Mouse (Mus musculus) heart, adult 2 months (tissue): ENCODE data around the gene Fgfr2. TPM values are rescaled to one million over a fixed set of nuclear protein-coding genes. Genes with fewer than 3 reads are reported as not detected.

Experiments
- DNase-seq, 2 experiments: peaks; one replicate each; pipeline ENCODE4 v3.0.0; 2021
- H3K27ac ChIP-seq: fragments of 200-600 bp; 2 replicates; pipeline ENCODE4 v1.8.1; 2022
- H3K27me3 ChIP-seq: fragments of 200-500 bp; 2 replicates; pipeline ENCODE4 v1.6.1; 2012; ENCODE audit warnings: mild to moderate bottlenecking, low read length, inconsistent platforms, mixed read lengths; ENCODE audit not compliant: control insufficient read depth, insufficient read depth
- H3K36me3 ChIP-seq: fragments of 200-500 bp; 2 replicates; pipeline ENCODE4 v1.6.1; 2012; ENCODE audit warnings: low read length, inconsistent platforms; ENCODE audit not compliant: control insufficient read depth, insufficient read depth
- H3K4me1 ChIP-seq: fragments of 200-500 bp; 2 replicates; pipeline ENCODE4 v1.6.1; 2011; ENCODE audit warnings: low read length; ENCODE audit not compliant: control insufficient read depth, insufficient read depth
- H3K4me3 ChIP-seq: fragments of 200-600 bp; 2 replicates; pipeline ENCODE4 v1.8.1; 2022
- H3K79me2 ChIP-seq: fragments of 200-500 bp; replicated peaks from 2 replicates; pipeline ENCODE4 v1.6.1; 2012; ENCODE audit warnings: mild to moderate bottlenecking, inconsistent platforms, low read length, moderate library complexity, mixed read lengths; ENCODE audit not compliant: control insufficient read depth, insufficient read depth
- H3K9ac ChIP-seq: fragments of 200-500 bp; 2 replicates; pipeline ENCODE4 v1.6.1; 2012; ENCODE audit warnings: low read depth, mild to moderate bottlenecking, control low read depth, inconsistent platforms, low read length, mixed read lengths
- CTCF ChIP-seq: fragments of 200-600 bp; IDR thresholded peaks from 2 replicates; pipeline ENCODE4 v1.8.1; 2022; ENCODE audit warnings: antibody characterized with exemption, mild to moderate bottlenecking, moderate library complexity
- EP300 ChIP-seq: fragments of 200-500 bp; IDR thresholded peaks from 2 replicates; pipeline ENCODE4 v1.6.1; 2011; ENCODE audit warnings: low read depth, low read length, control low read depth; ENCODE audit not compliant: insufficient read depth
- POLR2A ChIP-seq: fragments of 200-500 bp; IDR thresholded peaks from 2 replicates; pipeline ENCODE4 v1.6.1; 2011; ENCODE audit warnings: mild to moderate bottlenecking, low read depth, low read length, control low read depth; ENCODE audit not compliant: insufficient read depth
- WGBS: fragments of 180-500 bp; shearing (Covaris S2); methylation state at CpG from one replicate; pipeline ENCODE4 v1.1.7; 2018; 5-methylcytosine and 5-hydroxymethylcytosine counted together
- intact Hi-C: fragments of 180-260 bp; cut with DNase I; formaldehyde crosslinking; loops from one replicate; pipeline ENCODE4 v1.15.1; 2025
- polyA plus RNA-seq: library from polyadenylated mRNA; depleted of rRNA; stranded (reverse); fragments of >200 nt; gene quantifications from 2 replicates; pipeline ENCODE4 v1.2.3, GENCODE M21; 2012
- total RNA-seq, 2 experiments: library from RNA; stranded (reverse); gene quantifications; 2 replicates each; pipeline ENCODE4 v1.2.3; 2021

The Fgfr2 gene
- total and polyA plus RNA-seq, 3 experiments, result 1.1 to 2.0 (median 1.3) TPM

DNA sequence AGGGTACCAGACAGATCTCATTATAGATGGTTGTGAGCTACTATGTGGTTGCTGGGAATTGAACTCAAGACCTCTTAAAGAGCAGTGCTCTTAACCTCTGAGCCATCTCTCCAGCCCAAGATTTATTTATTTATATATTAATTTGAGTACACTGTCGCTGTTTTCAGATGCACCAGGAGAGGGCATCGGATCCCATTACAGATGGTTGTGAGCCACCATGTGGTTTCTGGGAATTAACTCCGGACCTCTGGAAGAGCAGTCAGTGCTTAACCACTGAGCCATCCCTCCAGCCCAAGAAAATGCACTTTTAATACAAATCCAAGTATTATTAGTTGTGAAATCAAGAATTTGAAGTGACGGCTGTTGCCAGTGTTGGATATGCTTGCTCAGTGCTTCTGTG, 2224.8 kb downstream of the Fgfr2 start:
- Histone ChIP-seq H3K79me2 (no peaks in the 10 kb centered on the region), H3K27me3 (no peaks in the 10 kb centered on the region), H3K9ac (no peak overlapping the region), H3K36me3 (peaks cover 1% of the 10 kb centered on the region; the same call in 1 of the 2 replicates), H3K4me3 (no peak overlapping the region), H3K27ac (no peak overlapping the region), H3K4me1 (no peaks in the 10 kb centered on the region)
- WGBS, result 81% methylated on average over 4 of the region's 4 CpGs
- TF ChIP-seq CTCF (peak; percentile 58), EP300 (no peak)
- intact Hi-C loops, result no loop called here
- DNase-seq, result no peak

DNA sequence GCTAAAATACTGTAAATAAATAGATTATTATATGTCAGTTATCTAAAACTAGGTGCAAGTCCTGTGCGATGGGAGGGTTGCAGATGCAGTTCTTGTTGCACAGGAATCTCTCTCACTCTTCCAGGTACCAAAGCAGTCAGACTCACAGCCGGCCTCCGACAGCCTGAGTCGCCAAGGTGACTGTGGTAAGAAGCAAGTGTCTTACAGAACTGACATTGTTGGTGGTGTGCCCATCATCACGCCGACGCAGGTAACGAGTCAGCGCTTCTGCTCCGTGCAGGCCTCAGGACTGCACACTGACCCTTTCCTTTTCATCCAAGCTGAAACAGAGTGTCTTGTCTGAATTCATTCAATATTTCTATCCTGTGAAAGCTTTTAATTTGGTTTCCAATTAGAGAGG, 2225.9 kb downstream of the Fgfr2 start:
- H3K9ac ChIP-seq, result no peak overlapping the region
- WGBS, result 94% methylated on average over 10 of the region's 10 CpGs
- TF ChIP-seq POLR2A (no peak), EP300 (no peak), CTCF (no peak)
- no peaks in the 10 kb centered on the region; the same call in 1 of the 2 replicates for H3K4me1 ChIP-seq
- no peak for DNase-seq
- H3K27me3 ChIP-seq, result no peaks in the 10 kb centered on the region
- peaks cover 4% of the 10 kb centered on the region; the same call in 1 of the 2 replicates for H3K36me3 ChIP-seq
- H3K27ac ChIP-seq, result no peak overlapping the region
- intact Hi-C loops, result no loop called here
- H3K79me2 ChIP-seq, result no peaks in the 10 kb centered on the region
- H3K4me3 ChIP-seq, result no peak overlapping the region

- H3K27ac ChIP-seq, result no peak overlapping the region
- DNase-seq, result no peak
- H3K4me3 ChIP-seq, result no peak overlapping the region
- peaks cover 6% of the 10 kb centered on the region for H3K36me3 ChIP-seq
- H3K27me3 ChIP-seq, result no peaks in the 10 kb centered on the region
- intact Hi-C loops, result no loop called here
- H3K9ac ChIP-seq, result no peak overlapping the region
- no peaks in the 10 kb centered on the region for H3K79me2 ChIP-seq
- WGBS, result 76% methylated on average over 3 of the region's 3 CpGs
- TF ChIP-seq CTCF, result no peak
- no peaks in the 10 kb centered on the region; the same call in 1 of the 2 replicates for H3K4me1 ChIP-seq
Measured at GRCm38 (mm10) chr7:130896064-130896463, 2227.1 kb downstream of the Fgfr2 start.

GRCm38 (mm10) chr7:130895618-130895945, 2227.6 kb downstream of the Fgfr2 start:
- no peak for DNase-seq
- Histone ChIP-seq H3K4me1 (no peaks in the 10 kb centered on the region; the same call in 1 of the 2 replicates), H3K79me2 (no peaks in the 10 kb centered on the region), H3K27me3 (no peaks in the 10 kb centered on the region), H3K9ac (no peak overlapping the region), H3K4me3 (no peak overlapping the region), H3K36me3 (peaks cover 9% of the 10 kb centered on the region), H3K27ac (no peak overlapping the region)
- no peak for TF ChIP-seq POLR2A
- no peak for TF ChIP-seq EP300
- TF ChIP-seq CTCF, result no peak
- intact Hi-C loops, result no loop called here
- 96% methylated on average over 2 of the region's 2 CpGs for WGBS

DNA sequence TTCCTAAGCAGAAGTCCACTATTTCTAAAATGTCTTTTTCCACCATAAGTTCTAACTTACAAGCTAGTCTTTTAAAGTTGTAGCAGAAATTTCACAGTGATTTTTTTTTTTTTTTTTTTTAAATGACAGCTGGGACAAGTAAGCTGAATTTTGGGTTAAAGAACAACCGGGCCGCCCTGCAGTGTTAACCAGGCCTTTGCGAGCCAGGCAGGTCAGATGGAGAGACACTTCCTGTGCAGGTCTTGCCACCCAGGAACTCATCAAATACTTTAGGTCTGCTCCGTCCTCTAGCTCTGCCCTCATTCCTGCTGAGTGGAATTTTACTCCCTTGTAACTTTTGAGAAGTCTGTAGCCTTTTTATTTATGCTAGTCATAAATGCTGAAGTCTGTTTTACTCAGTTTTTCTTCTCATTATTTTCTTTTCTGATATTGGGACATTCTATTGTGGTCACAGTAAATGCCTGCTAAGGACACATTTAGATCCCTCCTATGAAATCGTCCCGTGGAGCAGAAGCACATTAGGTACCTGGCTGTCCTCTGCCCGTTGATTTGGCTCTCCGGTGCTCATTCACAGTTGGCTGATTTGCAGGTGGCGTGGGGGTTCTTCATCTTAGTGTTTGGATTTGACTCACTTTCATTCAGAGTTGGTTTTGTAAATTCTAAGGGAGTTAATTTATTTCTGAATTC, 2228.1 kb downstream of the Fgfr2 start:
- Histone ChIP-seq H3K9ac (no peak overlapping the region), H3K27ac (no peak overlapping the region), H3K4me3 (no peak overlapping the region), H3K27me3 (no peaks in the 10 kb centered on the region), H3K4me1 (no peaks in the 10 kb centered on the region; the same call in 1 of the 2 replicates), H3K79me2 (no peaks in the 10 kb centered on the region), H3K36me3 (peaks cover 10% of the 10 kb centered on the region)
- intact Hi-C loops, result no loop called here
- no peak for DNase-seq
- 90% methylated on average over 9 of the region's 9 CpGs for WGBS
- no peak for TF ChIP-seq CTCF
- TF ChIP-seq POLR2A, result no peak
- no peak for TF ChIP-seq EP300

DNA sequence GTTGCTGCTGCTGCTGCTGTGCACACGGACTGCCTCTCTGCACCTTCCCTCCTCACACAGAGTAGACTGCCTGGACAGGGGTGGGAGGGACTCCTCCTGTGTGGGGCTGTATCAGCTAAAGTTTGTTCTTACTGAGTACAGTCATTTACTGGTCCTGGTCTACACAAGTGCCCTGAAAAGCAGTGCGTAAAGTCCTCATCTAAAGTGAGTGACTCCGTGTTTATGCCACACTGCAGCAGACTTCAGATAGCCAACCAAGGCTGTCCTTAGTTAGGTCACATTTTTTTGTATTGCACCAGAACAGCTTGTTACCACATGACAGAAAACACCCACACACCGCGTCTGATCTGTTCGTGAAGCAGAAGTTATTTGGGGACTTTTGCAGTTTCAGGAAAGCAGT, 2230.2 kb downstream of the Fgfr2 start:
- intact Hi-C loops, result no loop called here
- peak; percentile 38 to 48 for DNase-seq
- WGBS, result 58% methylated on average over 6 of the region's 6 CpGs

More for the DNA sequence above, 2230.2 kb downstream of the Fgfr2 start:
- no peaks in the 10 kb centered on the region for H3K27me3 ChIP-seq
- TF ChIP-seq POLR2A (no peak), EP300 (no peak)
- no peak overlapping the region for H3K4me3 ChIP-seq
- peaks cover 16% of the 10 kb centered on the region for H3K36me3 ChIP-seq
- no peaks in the 10 kb centered on the region; the same call in 1 of the 2 replicates for H3K79me2 ChIP-seq
- no peak overlapping the region for H3K9ac ChIP-seq
- no peaks in the 10 kb centered on the region; the same call in none of the 2 replicates for H3K4me1 ChIP-seq
- peak overlapping the region; percentile 55 for H3K27ac ChIP-seq
